Mouse (Mus musculus): ENCODE measurements at regions not wholly inside any gene's neighbourhood (a gene's known extent, or its start where the extent isn't known, plus 50 kb on each side); places are given as distances from the start of the nearest gene placed in this dataset.
"Not testable (repeated sequence)": the region's sequence is repeated elsewhere in the genome, so short reads cannot be mapped to it uniquely, and the experiment has no call there.

DNA sequence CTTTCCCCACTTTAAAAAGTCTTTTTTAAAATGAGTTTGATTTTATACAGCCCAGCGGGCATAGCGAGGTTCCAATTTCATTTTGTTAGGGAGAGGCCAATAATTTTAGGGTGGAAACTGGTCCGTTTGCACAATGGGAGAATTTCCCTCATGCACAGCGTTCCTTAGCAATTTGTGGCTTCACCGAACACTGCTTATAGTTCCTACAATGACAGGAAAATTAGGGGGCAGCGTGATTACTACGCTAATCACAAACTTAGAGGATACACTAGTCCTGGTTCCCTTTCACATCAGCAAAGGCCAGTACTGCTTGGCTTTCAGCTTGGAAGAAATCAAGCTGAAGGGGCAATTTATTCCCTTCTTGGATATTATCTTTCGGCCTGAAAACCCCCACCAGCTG, 745.1 kb upstream of the Gm19410 start:
- no peak for DNase-seq (ENCODE audit: low spot score in 2 of 2)

DNA sequence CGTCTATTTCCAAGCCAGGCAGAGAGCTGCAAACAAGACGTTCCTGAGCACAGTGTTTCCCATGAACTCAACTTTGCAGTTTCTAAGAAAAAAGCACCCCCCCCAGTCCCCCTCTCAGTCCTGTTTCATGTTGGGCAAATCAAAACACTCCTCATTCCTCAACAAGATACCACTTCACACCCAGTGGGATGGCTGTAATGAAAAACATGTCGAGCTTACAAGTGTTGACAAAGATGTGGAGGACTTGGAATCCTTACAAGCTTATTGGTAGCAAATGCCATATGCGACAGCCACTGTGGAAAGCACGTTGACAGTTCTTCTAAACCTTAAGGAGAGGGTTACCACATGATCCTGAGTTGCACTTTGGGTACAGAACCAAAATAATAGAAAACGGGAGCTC, 742.9 kb upstream of the Gm19410 start:
- DNase-seq (ENCODE audit: low spot score in 2 of 2), result peak in 1 of 2 experiments; percentile 14

DNA sequence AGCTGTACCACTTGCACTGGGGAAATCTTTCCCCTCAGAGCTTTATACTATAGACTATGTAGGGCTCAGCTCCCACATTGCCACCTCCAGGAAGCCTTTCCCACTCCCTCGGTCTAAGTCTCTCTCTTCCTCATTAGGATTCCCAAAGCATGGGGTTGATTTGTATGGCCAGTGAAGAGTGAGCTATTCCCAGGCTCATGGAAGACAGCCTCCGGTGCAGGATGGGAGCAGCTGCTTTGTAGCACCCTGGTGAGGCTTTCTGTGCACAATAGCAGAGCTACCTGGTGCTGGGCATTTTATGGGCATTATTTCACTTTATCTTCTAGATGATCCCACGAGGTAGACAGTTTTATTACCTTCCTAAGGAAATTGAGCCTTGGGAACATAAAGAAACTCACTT, 717.8 kb upstream of the Gm19410 start:
- no peak for DNase-seq (ENCODE audit: low spot score in 2 of 2)

DNA sequence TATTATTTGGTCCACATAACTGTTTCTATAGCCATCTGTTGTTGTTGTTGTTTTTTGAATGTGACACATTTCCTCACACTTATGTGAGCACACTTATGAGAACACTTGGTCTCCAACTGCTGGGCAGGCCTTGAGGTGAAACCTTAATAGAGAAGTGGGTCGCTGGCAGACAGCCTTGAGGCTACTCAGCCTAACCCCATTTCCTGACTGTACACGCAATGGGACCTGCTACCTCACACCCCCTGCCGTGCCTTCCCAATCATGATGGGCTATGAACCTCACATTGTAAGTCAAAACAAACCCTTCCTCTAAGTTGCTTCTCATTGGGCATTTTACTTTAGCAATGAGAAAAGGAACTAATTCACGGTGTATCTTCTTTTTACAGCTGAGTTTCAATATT, 712.1 kb upstream of the Gm19410 start:
- no peak for DNase-seq (ENCODE audit: low spot score in 2 of 2)

DNA sequence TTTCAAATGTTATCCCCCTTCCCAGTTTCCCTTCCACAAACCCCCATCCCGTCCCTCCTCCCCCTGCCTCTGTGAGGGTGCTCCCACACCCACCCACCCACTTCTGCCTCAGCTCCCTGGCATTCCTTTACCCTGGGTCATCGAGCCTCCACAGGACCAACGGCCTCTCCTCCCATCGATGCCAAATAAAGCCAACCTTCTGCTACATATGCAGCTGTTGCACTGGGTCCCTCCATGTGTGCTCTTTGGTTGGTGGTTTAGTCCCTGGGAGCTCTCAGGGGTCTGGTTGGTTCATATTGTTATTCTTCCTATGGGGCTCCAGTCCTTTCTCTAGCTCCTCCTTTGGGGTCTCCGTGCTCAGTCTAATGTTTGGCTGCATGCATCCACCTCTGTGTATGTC, 704.5 kb upstream of the Gm19410 start:
- no peak for DNase-seq (ENCODE audit: low spot score in 2 of 2)

DNA sequence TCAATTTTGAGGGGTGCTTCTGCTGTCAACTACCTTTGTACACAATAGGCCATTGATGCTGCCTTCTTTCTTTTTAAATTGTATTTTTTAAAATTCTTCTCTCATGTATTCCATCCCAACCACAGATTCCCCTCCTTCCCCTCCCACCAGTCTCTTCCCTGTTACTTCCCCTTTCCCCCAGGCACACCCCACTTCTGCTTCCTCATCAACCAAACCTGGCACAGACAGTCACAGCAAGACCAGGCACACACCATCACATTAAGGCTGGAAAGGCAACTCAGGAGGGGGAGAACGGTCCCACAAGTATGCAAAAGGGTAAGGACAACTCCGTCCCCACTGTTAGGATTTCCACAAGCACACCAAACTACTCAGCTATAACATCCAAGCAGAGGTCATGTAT, 697.4 kb upstream of the Gm19410 start:
- no peak for DNase-seq (ENCODE audit: low spot score in 2 of 2)

DNA sequence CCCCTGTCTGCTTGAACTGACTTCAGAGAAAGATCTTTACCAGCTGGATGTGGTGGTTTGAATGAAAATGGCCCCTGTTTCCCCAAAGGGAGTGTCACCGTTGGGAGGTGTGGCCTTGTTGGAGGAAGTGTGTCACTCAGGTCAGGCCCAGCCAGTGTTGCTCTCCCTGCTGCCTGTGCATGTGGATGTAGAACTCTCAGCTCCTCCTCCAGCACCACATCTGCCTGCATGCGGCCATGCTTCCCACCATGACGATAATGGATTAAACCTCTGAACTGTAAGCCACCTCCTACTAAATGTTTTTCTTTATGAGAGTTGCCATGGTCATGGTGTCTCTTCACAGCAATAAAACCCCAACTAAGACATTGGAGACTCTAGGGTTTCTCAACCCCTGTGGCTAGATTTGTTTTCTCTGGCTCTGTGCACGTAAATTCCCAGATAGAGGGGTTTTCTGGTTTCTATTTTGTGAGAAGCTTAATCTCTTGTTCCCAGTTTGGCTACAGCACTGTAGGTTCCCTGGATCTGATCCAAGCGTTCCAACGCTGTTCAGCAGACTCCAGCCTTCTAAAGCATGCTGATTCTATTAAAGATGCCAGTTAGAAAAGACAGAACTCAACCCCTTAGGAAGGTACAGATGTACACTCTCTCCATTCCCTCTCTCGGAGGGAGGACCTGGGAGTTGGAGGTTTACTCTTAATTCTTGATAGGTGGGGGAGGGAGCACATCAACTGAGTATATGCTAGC, 695.2 kb upstream of the Gm19410 start:
- no peak for DNase-seq (ENCODE audit: low spot score in 2 of 2)

DNA sequence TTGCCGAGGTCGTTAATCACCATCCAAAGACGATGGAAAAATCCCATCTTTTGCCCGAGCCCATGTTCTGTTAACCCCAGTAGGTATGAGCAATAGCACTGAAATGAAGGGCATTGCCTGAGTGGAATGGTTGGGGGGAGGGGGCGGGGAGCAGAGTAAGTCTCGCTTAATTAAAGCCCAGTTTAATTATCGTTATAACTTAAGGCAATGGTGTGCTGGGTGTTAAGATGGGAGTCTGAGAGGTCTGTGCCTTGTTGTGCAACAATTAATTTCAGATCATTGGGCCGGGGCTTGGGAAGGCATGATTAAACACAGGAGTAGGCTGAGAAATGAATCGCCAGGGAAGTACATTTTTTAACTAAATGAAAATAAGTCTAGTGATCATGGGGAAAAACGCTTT, 689.6 kb upstream of the Gm19410 start:
- DNase-seq (ENCODE audit: low spot score in 2 of 2), result no peak

DNA sequence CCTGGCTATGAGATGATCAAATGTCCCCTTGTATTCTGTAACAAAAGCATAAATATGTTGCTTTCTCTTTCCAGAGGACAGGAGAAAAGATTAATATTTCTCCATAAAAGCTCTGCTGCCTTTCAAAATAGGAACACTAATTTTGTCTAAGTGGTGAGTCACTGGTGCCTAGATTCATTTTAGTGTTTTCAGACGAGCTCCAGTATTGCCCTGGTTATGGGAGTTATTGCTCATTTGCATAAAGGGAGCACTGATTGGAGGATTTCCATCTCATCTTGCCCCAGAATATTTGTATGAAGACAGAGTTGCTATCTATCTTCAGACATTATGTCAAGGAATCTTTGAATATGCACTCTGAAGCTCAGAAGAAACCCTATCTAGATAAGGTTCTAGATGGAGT, 682.4 kb upstream of the Gm19410 start:
- DNase-seq (ENCODE audit: low spot score in 2 of 2), result no peak

DNA sequence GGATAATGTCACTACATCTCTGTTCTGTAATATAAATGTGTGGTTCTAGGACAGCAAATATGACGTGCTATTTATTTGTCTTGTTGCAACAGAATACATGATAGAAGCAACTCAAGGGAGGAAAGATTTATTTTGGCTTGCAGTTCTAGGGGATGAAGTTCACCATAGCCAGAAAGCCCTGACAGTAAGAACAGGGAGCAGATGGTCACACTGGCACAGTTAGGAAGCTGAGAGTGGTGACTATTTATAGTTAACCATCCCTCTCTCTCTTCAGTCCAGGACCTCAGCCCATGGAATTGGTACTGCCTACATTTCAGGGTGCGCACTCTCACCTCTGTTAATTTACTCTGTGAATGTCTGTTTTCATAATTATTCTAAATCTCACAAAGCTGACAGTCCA, 678.5 kb upstream of the Gm19410 start:
- no peak for DNase-seq (ENCODE audit: low spot score in 2 of 2)

DNA sequence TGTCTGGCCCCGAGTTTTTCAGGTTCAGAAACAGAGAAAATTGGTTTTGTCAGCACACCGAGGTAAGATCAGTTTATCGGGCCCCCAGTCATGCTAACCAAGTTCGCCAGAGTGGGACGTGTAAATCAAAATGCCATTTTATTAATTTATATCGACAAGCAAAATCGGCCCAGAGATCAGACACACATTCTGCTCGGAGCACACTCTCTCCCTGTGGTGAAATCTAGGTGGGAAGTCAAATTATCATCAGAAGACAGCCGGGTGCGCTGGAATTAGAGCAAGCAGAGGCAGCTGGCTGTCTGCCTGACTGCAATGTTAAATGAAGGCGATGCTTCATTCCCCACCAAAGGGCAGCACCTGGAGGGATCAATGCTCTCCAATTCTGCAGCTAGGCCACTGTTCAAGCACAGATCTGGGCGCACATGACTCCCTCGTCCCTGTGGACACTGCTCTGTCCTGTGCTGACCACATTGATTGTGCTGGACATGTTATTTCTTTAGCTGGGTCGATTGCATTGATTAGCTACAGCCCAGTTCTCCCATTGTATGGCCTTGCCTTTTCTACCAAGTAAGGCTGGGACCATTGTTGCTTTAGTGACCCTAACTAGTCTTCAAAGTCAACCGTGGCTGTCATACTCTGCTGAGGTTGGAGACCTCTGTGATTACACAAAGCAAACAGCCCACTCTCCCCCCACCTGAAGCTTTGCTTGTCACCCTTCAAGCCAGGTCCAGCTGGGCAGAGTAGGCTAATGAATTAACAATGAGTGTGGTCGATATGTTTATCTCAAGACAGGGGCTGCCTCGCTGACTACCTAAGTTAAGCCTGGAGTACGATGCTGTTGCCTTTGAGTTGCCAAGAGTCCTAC, 677.0 kb upstream of the Gm19410 start:
- no peak for DNase-seq (ENCODE audit: low spot score in 2 of 2)

DNA sequence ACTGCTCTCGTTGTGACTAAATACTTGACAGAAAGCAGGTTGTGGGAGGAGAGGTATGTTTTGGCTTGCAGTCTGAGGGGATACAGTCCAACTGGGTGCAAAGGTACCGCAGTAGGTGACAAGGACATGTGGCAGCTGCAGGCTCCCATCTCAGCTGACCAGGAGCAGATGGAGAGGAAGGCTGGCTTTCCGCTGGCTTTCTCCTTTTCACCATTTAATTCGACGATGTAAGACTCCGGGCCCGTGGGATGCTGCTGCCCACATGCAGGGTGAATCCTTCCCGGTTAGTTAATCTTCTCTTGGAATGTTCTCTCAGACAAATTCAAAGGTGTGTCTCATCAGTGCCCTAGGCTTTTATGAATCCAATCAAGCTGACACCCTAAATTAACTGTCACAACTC, 676.1 kb upstream of the Gm19410 start:
- no peak for DNase-seq (ENCODE audit: low spot score in 2 of 2)

DNA sequence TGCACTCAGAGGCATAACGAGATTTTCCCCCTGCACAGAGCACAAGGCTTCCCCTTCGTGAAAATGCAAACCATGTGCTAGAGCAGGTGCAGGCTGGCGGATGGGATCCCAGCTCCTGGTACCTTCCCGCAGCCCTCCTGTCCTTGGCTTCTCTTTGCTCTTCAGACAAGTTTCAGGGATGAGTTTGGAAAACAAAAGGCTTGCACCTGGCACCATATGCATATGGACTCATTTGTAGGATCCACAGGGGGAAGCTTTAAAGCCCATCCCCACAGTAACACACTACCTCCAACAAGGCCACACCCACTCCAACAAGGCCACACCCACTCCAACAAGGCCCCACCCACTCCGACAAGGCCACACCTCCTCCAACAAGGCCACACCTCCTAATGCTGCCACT, 663.9 kb upstream of the Gm19410 start:
- DNase-seq (ENCODE audit: low spot score in 2 of 2), result no peak

DNA sequence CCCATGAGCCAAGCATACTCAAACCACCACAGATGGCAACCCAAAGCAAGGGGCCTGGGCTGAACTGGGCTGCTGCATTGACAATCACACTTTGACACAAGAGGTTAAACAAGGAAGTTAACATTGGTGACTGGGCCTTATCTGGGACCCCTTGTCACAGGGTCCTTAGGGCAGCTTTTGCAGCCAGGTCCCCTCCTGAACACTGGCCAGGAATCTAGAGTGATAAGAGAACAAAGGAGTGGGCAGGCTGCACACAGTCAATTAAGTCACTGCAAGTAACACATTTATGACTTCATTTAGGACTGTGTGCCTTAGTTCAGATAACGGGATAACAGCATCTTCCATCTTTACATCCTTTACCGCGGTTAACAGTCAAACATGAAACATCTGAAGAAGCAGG, 663.5 kb upstream of the Gm19410 start:
- DNase-seq (ENCODE audit: low spot score in 2 of 2), result not testable (repeated sequence)

DNA sequence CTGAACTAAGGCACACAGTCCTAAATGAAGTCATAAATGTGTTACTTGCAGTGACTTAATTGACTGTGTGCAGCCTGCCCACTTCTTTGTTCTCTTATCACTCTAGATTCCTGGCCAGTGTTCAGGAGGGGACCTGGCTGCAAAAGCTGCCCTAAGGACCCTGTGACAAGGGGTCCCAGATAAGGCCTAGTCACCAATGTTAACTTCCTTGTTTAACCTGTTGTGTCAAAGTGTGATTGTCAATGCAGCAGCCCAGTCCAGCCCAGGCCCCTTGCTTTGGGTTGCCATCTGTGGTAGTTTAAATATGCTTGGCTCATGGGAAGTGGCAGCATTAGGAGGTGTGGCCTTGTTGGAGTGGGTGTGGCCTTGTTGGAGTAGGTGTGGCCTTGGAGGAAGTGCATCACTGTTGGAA, 661.1 kb upstream of the Gm19410 start:
- not testable (repeated sequence) for DNase-seq (ENCODE audit: low spot score in 2 of 2)

DNA sequence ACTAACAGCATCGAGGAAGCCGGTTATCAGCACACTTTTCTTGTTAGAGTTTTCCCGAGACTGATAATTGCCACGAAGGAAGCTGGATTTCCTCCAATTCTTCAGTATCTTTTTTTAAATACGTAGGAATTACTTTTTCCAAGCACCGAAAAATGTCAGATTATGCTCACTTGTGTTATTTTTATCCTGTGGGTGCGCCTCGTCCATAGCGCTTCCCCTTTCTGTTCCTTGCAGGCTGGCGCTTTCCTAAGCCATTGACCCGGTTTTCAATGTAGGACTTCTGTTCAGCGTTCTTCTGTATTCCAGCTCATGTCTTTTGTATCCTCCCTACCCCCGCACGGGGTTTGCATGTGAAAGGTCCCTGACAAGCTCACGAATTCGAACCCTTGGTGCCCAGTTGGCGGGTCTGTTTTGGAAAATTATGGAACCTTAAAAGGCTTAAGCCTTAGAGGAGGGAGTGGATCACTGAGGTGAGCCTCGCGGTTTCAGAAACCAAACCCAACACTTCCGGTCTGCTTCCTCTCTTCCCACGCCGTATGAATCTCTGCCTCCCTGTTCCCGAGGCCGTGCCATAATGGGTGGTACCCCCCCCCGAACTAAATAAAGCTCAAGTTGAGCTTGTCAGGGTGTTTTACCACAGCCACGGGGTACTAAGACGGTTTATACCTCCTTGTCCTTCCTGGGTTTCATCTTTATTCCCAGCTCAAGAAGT, 655.9 kb upstream of the Gm19410 start:
- no peak for DNase-seq (ENCODE audit: low spot score in 2 of 2)

DNA sequence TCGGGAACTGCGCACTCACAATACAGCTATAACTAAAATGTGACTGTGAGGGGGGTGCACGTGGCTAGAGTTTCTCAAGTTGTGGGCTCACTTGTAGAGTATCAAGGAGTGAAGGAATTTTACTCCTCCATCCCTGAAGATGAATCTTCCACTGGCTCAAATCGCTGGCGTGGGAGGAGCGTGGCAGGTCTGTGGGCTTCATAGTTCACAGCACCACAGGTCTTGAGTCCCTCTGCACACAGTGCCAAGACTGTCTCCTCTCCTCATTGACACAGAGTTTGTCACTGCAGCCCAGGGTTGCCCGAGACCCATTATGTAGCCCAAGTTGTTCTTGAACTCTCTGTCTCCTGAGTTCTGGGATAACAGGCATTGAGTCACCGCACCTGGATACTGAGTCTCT, 655.3 kb upstream of the Gm19410 start:
- no peak for DNase-seq (ENCODE audit: low spot score in 2 of 2)

DNA sequence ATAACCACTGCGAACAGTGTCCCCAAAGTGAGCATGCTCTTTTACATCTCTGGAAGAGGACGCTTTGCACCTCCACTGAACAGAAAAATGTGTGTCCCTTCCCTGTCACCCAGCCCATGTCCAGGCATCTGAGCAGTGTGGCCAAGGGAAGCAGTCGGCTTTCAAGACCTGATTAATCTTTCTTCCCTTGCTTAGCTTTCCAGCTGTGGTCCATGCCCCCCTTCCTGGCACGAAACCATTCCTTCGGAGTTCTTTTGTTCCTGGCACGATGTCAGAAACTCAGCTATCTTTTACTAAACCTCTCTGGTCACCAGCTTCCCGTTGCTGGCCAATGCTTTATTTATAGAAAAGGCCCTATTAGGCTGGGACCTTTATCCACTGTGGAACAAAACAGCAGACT, 654.5 kb upstream of the Gm19410 start:
- no peak for DNase-seq (ENCODE audit: low spot score in 2 of 2)

DNA sequence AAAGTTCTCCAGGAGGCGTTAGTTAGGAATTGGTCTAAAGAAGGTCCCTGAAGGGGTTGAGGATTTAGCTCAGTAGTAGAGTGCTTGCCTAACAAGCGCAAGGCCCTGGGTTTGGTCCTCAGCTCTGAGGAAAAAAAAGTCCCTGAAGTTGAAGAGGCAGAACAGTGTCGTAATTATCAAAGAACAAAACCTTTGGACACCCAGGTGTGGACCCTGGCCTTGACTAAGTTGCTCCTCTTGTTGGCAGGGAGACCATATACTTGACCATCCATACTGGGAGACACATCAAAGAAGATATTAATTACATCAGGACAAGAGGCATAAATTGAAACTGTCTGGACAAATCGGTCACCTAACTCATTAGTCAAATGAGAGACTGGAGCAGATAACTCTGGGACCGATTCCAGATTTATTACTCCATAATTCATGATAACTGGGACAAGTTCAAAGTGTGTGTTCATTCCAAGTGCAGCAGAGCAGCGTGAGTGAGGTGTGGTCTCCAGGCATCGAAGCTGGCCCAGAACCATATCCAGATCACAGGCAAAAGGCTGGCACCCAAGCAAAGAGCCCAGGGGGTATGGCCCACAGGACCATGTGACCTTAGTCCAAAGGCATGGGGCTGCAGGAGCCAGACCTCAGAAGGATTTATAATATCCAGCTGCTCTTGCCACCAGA, 652.9 kb upstream of the Gm19410 start:
- no peak for DNase-seq (ENCODE audit: low spot score in 2 of 2)

DNA sequence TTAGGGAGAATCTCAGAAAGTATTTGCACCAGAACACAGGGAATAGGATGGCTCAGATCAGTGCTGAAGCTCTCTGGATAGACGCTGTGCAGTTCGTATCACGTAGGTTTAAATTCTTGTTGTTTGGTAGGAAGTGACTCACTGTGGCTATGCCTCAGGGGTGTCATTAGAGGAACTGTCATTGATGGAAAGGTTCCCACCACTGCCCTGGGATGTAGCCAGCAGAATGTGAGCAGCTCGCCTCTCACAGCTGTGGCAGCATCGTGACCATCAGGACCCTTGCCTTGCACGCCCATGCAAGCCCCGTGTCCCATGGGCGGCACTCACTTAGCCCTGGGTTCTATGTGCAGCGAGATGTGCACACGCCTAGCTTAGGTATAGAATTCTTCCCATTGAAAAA, 651.6 kb upstream of the Gm19410 start:
- DNase-seq (ENCODE audit: low spot score in 2 of 2), result no peak

DNA sequence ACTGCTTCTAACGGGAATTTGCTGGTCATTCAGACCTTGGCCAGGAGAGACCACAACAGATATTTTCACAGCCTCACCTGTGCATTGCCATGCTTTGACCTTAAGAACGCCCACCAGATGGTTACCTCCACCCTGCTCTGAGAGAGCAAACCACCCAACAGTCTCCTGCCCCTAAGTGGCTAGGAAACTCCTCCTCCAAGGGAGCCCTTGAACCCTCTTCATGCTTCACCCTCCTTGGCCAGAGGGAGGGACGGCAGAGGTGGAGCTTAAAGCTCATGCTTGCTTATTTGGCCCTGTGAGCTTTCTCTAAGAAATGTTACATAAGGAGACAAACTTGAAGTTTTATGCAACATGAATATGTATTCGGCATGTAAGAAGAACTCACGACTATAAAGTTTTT, 645.0 kb upstream of the Gm19410 start:
- no peak for DNase-seq (ENCODE audit: low spot score in 2 of 2)

DNA sequence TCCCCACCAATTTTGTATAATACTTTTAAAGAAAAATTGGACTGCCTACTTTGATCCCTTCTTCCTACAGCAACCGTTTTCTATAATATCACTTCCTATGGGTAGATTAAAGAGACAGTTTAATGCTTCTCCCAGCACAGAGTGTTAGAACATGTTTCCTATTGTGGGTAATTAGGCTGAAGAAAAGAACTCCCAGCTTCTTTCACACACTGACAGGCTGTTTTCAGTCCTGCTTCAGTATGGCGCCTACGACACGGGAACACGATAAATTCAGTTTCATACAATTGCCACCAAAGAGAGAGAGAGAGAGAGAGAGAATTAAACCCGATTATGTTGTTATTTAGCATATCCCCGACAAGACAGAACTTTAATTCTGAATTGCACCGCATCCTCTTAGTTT, 644.5 kb upstream of the Gm19410 start:
- no peak for DNase-seq (ENCODE audit: low spot score in 2 of 2)
